Mouse (Mus musculus): ENCODE results near the gene Olfr58.

DNA sequence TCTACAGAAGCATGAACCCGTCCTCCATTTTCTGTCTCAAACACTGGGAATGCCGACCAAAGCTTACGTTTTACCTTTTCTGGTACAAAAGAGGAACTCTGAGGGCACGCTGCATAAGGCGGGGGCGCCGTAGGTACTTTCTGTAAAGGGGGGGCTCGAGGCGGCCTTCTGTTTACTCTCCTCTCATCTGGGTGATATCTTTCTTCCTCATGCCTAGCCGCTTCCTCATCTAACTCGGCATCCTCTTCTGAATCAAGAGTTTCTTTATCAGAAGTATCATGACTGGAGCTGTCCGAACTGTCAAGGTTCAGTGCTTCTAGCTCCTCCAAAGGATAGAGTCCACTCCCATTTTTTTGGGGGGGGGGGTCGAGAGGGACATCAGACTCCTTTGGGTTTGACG lies 10.9 kb upstream of the Olfr58 start:
- TF ChIP-seq POLR2A (IDR thresholded peaks at IDR 0.05; ENCODE audit: borderline replicate concordance, extremely low read depth, insufficient read depth, insufficient read length, poor library complexity, severe bottlenecking) (no peak), CTCF (IDR thresholded peaks at IDR 0.05; ENCODE audit: borderline replicate concordance, extremely low read depth, insufficient read depth, insufficient read length) (no peak)

All from brain, embryonic 14.5 days (tissue).